Mouse (Mus musculus): ENCODE data around the gene Igbp1.

Igbp1 gene

GRCm38 (mm10) chrX:100494068-100494978, at the start of gene Igbp1:
Gene Igbp1, plus strand, starts transcription at chrX:100494291.
- DNase-seq: peak; percentile 62

GRCm38 (mm10) chrX:100468047-100468446, 26.0 kb upstream of the Igbp1 start:
- no peak for DNase-seq

GRCm38 (mm10) chrX:100470126-100470525, 24.0 kb upstream of the Igbp1 start:
- DNase-seq: no peak

- no peak for DNase-seq
Measured at GRCm38 (mm10) chrX:100471491-100471890, 22.6 kb upstream of the Igbp1 start.

GRCm38 (mm10) chrX:100475569-100476223, 18.4 kb upstream of the Igbp1 start:
- no peak for DNase-seq

GRCm38 (mm10) chrX:100480317-100480716, 13.8 kb upstream of the Igbp1 start:
- peak; percentile 24 for DNase-seq

GRCm38 (mm10) chrX:100493500-100494067, 507 bp upstream of the Igbp1 start:
- DNase-seq: no peak

- no peak for DNase-seq
Measured at GRCm38 (mm10) chrX:100504175-100504851, 10.2 kb downstream of the Igbp1 start.

- DNase-seq: no peak
Measured at GRCm38 (mm10) chrX:100508164-100508563, 14.1 kb downstream of the Igbp1 start.

GRCm38 (mm10) chrX:100509921-100510320, 15.8 kb downstream of the Igbp1 start:
- no peak for DNase-seq

GRCm38 (mm10) chrX:100516683-100517082, 22.6 kb downstream of the Igbp1 start:
- DNase-seq: no peak

GRCm38 (mm10) chrX:100517626-100518025, 23.5 kb downstream of the Igbp1 start:
- no peak for DNase-seq

- DNase-seq: no peak
Measured at GRCm38 (mm10) chrX:100518532-100518931, 24.4 kb downstream of the Igbp1 start.

- DNase-seq: no peak
Measured at GRCm38 (mm10) chrX:100524471-100524870, 30.4 kb downstream of the Igbp1 start, which contains the start of gene Dgat2l6. Gene Dgat2l6, plus strand, starts transcription at chrX:100524838.

- no peak for DNase-seq
Measured at GRCm38 (mm10) chrX:100556026-100556425, 61.9 kb downstream of the Igbp1 start.

- DNase-seq: no peak
Measured at GRCm38 (mm10) chrX:100565696-100566095, 71.6 kb downstream of the Igbp1 start.
